Mouse (Mus musculus) layer of hippocampus, postnatal 10 days (tissue): ENCODE data around the gene Iqcm. TPM values are rescaled to one million over a fixed set of nuclear protein-coding genes. Genes with fewer than 3 reads are reported as not detected.
"Not testable (repeated sequence)": the region's sequence is repeated elsewhere in the genome, so short reads cannot be mapped to it uniquely, and the experiment has no call there.

Experiments used
- DNase-seq, 2 experiments: peaks; one replicate each; pipeline ENCODE4 v3.0.0; 2021; ENCODE audit warnings: low spot score in 2 of 2
- long read RNA-seq: library from polyadenylated mRNA; stranded (forward); transcript quantifications from one replicate; pipeline ENCODE4 v2.0.0, GENCODE M21; 2023
- total RNA-seq, 2 experiments: library from RNA; stranded (reverse); gene quantifications; 2 replicates each; pipeline ENCODE4 v1.2.3; 2021

Gene Iqcm
- total RNA-seq = under 1 TPM; 0.33 to 0.43 TPM
- long read RNA-seq, partial matches to known transcripts = 0 of 1 reads
- long read RNA-seq, other reads (novel, unspliced or antisense) = 1 of 1 reads

DNA sequence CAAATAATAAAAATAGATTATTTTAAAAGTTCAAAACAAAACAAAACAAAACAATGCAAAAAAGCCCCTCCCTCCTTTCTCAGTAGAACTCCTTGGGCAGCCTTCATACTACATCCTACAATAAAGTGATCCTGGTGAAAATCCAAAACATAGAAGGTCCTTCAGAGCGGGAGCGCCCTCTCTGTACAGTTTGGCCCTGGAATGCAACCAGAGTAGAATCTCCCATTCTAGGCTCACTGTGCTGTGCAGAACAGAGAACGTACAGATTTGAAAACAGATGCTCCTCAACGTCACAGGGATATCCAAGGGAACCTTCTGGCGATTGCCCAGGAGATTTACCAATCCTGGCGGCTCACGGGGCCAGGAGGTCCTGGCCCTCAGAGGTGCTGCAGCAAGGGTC, at the start of gene Iqcm:
TSS of gene Iqcm (plus strand) at position 301 of the 400 bp plus-strand sequence.
- no peak for DNase-seq

DNA sequence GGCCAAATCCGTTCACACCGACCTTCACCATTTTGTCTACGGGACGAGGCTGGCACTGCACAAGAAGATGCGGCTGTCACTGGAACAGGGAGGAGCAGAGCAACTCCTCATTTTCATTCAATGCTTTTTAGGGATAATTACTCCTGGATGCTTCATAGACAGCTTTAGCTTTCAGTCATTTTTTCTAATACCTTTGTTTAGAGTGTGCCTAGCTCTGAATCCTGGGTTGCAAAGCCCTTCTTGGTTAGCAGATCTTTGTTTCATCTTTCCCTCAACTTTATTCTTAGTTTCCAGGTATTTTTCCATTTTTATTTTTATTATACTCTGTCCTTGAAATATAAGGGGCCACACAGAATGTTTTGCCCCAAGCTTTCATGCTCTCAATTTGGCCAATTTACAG, 42.0 kb upstream of the Iqcm start, which contains the start of gene Gm10358:
TSS of gene Gm10358 (minus strand) at position 101 of the 400 bp plus-strand sequence.
- no peak for DNase-seq

DNA sequence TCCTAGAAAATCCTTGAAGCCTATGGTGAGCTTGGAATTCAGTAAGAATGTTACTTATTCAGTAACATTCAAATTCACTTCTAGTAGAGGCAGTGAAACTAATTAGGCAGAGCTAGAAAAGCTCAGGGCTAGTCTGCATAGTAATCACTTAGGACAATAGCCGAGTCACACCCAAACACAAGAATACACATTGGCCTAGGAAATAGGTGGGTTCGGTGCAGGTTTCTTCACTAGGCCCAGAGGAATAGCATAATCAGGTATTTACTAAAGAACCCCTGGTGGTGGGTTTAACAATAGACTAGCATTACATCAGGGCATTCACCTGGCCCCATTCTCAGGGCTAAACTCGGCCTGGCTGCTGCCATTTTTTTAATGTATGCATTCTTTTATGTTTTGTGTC, 32.8 kb upstream of the Iqcm start:
- not testable (repeated sequence) for DNase-seq

DNA sequence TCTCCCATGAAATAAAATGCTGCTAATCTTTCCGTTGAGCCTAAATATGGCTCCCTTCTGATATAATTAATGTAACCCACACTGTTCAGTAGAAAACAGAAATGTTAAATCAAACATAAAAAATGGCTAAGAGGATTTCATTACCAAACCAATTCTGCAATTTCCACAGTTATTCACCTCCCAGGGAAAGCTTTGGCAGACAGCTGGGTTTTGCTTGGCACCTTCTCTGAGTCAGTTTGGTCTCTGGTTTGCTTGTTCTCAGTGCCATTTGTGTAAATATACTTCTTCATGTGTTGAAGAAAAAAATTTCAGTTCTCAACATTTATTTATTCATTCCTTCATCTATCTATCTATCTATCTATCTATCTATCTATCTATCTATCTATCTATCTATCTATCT, 28.3 kb downstream of the Iqcm start:
- DNase-seq = peak; percentile 9 to 22

DNA sequence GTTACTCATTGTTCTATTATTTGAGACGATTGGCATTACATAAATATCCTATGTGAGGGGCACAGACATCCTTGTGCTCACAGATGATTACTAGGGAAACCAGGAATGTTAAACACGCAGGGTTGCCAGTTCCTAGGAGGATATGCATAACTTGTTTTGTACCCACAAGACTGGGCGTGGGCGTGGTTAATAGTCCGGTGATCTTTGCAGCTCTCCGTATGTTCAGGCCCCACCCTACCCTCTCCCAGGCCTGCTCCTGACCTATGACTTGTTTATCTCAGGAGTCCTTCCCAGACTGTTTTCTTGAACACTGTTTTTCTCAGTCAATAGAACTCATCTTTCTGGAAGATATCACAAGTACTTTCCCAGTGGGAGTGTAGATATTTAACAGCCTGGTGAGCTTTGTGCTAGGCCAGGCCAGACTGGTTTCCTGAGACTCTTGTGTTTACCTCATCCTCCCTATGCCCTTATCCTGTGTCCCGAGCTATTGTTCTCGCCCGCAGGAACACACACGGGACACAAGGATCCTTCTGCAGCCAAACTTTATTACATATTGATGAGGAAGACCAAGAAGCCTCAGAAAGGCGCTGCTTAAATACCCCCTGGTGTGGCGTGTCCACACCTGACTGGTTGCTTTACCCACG, 40.7 kb downstream of the Iqcm start:
- no peak for DNase-seq

DNA sequence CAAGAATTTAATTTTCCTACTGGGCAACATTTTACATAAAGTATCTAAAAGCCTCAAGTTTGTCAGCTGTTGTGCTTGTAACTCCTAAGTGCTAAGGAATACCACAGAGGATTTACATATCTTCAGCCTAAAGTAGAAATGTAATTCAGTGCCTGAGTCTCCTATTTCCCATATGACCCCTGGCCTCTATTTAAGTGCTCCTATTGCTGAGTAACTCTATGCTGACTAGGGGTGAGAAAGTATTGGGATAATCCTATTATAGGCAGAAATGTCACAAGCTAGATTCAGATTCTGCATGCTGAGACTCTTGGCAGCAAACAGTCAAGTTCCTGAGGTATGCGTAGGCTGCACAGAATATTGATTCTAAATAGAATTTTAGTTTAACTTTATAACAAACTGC, 60.8 kb downstream of the Iqcm start:
- DNase-seq = no peak

DNA sequence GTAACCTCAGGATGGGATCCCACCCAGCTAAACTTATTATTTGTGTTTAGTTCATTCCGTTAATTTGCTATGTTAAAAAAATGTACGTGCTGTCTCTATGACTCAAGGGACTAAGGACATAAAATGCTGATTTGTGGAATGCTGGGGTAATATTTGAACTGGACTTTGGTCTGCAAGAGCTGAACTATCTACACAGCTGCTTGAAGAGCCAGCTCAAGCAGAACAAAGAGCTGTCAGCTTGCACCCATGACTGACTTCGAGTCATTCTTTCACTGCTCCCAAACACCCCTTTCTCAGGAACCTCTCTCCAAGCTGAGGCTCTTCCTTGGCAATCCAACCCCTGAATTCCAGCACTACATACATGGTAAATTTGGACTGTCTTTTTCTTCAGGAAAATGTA, 65.3 kb downstream of the Iqcm start:
- no peak for DNase-seq

DNA sequence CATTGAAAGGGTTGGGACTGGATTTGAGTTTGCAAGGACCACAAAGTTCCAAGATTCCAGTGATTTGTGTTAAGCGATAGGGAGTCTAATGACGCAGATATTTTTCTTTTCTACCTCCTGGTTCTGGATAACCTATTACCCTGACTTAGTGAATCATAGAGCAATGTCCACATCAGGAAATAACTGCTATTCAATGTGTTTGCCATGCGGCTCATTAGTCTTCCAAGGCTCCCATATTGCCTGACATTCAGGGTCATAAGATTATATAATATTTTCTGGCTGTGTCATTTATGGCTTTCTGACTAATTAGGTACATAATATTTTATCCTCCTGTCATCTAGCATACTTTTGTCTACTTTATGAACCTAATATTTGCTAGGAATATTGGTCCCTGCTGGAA, 100.8 kb downstream of the Iqcm start:
- no peak for DNase-seq

DNA sequence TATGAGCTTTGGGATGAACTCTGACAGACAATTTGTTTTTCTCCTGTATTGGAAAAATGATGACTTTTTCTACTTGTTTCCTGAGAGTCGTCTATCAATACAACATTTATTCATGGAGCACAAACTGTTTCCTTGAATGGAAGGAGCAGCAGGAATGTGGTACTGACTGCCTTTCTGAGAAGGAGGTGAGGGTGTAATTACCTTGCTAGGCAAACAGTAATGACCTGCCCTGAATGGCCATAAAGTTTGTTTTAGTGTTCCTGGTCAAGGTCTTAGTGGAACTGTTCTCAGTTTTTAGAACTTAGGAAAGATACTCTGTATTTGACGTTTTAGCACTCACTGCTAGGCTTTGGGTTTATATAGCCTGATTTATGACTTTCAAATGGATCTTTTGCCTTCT, 147.8 kb downstream of the Iqcm start:
- DNase-seq = no peak

DNA sequence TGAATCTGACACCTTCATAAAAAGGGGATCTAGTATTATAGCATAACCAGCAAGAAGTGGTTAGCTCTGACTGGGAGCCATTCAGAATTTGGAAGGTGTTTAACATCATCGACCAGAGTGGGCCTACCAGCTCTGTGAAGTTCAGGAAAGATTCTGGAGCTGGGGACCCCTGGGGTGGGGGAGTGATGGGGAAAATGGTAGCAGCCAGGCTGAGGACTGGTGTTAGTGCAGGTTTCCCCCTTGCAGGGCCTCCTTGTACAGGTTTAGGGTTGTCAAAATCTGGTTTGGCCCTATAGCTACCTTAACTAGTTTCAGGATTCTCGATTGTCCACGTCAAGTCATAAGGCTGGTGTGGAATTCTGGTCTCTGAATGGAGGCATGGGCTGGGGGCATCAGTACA, 194.5 kb downstream of the Iqcm start:
- no peak for DNase-seq

DNA sequence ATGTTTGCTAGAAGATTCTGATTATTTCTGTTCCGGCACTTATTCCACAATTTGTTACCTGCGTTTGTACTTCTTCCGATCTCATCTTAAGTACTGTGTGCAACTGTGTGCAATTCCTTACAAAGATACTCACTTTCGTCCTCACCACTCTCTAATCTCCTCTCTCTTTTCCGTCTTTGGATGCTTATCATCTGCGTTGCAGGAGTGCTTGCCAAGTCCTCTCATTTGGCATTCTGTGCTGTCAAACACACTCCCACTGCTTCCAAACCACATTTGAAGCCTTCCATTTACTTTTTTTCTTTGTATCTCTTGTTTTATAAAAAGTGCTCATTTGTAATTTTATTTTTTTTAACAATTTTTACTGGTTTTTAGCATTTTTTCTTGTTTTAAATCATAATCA, 210.8 kb downstream of the Iqcm start:
- peak; percentile 5 to 42 for DNase-seq

DNA sequence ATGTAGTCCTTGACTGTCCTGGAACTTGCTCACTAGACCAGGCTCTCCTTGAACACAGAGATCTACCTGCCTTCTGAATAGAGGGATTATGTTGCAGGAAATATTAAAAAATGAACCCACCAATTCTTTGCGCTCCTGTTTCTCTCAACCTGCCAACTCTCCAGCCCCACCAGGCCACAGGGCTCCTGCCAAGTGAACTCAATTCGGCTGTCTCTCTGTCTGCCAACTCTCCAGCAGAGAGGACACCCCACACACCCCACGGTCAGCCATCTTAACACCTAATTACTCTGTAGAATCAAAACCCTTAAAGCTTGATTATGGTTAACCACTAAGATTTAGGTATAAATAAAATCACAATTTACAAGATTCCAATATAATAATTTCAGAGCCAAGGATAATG, 298.1 kb downstream of the Iqcm start:
- DNase-seq = no peak

DNA sequence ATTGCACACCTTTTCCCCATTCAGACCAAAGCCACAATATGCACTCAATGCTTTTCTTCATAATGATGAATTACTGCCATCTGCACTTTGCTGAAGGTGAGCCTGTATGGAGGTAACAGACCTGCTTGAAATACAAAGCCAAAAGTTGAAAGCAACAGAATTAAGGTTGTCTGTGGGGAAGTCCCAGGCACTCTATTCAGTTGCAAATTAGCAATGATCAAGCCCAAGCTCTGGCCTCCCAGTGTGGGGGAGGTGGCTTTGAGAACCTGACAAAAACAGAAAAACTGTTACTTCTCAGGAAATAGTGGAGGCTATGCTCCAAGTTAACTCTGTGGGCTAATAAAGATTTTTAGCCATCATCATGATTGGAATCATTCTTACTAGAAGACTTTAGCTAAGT, 307.1 kb downstream of the Iqcm start:
- no peak for DNase-seq

DNA sequence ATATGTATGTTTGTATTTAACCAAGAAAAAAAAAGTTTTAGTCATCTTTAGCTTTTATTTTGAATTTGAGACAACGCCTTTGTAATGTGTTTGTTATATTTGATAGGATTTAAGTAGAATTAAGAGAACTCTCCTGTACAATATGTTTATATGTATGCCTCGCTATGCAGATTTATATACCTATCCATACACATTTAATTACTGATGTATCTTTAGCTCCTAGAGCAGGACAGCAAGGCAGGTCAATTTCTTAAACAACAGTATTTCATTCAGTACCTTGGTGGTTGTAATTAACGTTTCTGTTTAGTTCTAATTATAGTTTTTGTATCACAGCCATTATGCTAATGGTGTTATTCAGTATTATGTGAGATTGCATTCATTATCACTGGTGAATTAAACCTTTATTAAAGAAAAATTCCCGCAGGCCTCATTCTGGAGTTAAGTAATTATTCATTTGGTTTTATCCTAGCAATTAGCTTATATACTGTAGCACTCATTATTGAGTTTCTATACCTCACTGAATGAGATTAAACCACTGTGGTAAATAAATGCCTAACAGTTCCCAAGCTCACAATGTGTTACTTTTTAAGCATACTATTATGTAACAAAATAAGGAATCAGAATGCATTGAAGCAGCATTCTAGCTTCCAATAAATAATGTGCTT, 380.1 kb downstream of the Iqcm start:
- DNase-seq = no peak

DNA sequence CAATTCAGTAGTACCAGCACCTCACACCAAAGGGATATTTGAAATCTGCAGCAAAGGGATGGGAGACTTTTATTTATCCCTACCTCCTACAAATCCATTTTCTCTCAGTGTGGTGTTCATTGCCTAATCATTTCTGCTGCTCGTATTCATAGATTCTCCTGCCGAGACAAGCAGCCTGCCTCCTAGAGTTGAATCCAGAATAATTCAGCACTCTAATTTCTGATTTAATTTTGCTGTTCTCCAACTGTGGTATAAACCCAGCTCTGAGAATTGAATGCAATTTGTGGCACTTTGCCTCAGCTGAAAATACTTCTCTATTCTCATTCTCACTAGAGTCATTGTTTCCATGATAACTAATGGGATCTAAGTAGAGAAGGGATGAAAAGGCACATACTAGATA, 386.8 kb downstream of the Iqcm start:
- DNase-seq = no peak

DNA sequence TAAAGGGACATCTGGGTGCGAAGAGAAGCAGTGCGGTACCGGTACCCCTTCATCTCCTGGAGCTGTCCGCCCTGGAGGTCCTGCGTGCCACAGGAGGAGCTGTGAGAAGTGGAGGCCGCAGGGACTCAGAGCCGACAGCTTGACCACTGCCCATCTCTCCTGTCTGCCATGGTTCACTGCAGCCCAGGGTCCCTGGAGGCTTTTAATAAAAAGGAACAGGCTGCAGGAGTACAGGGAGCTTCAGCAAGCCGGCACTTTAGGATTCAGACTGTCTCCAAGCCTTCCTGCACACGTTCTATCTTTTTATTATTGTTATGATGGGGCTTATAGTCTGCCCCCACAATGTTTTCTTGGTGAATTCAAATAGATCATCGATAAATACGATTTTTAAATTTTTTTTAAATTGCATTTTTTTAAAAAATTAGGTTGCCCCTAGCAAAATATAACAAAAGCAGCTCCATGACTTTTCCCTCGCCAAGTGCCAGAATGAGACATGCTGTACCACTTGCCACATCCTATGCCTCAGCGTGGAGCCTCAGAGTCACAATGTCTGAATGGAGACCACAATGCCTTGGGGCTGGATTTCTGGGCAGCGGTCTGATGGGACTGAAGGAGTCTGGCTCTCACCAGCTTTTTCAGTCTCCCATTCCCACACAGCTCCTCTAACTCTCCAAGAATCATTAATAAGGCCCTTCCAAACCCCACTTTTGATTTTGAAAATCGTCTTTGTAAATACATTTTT, 469.3 kb downstream of the Iqcm start:
- DNase-seq = peak in 1 of 2 experiments; percentile 10

DNA sequence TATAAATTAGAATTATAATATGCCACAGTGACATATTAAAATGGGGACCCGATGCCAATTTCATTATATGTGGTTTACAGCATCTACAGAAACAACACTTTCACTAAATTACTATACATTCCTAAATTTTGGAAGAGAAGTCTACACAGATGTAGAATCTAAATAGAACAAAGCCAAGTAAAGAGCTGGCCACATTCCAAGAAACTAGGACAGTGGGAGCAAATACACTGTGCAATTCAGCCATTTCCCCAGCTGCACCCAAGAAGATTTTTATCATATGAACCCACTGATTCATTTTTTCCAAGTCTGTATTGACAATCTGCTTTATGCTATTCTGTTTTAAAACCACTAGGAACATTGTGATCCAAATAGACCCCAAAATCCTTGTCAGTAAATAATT, 500.7 kb downstream of the Iqcm start:
- DNase-seq = no peak

DNA sequence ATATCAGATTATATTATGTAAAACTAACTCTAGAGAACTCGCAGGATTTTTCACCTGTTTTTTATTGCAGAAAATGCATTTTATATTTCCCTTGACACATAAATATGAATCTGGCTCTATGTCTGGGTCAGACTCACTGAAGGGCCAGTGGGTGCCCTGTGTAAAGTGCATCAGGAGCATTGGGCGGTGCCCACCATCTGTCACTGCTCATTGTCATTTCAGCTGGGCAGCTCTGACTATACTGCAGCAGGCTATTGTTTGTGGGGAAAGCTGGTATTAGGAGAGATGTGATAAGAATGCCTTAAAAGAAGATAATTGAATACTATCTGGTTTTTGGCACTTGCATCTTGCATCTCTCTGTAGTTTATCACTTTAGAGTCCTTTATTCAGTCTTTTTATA, 507.5 kb downstream of the Iqcm start:
- DNase-seq = no peak

DNA sequence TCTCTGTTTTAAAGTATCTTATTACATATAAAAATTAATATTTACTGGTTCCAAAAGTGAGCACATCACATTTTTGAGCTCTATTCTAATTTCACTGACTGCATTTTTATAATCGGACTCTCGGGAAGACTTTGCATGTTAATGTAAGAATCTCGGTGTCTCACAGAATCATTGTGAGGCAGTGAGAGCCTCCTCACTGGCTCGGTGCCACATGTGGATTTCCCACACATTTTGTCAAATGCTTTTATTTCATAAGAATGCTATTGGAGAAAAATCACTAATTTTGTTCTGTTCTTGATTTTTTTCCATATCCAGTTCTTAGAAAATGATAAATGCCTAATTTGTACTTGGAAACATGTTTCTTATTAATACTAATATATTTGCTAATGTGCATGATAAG, 570.0 kb downstream of the Iqcm start:
- DNase-seq = peak in 1 of 2 experiments; percentile 6
